Mouse (Mus musculus) lung, adult 10 weeks (tissue): Measurements from ENCODE around the gene 4930503B20Rik. TPM values are rescaled to one million over a fixed set of nuclear protein-coding genes. Genes with fewer than 3 reads are reported as not detected.

ENCODE experiments used
- polyA plus RNA-seq: library from polyadenylated mRNA; stranded (reverse); fragments of 350-450 nt; fragmentation: Illumina TruSeq; extraction: RNeasy Lipid Tissue Mini Kit (QIAGEN cat#74804); gene quantifications from one replicate; pipeline ENCODE4 v1.2.3, GENCODE M21; 2014; ENCODE audit warnings: low read depth, low replicate concordance; ENCODE audit not compliant: insufficient read depth

4930503B20Rik gene
- polyA plus RNA-seq: not detected

GRCm38 (mm10) chr3:146651217-146651616 lies at the start of gene 4930503B20Rik:
Gene 4930503B20Rik (minus strand): TSS chr3:146651317.

GRCm38 (mm10) chr3:146684811-146685675 lies 33.9 kb upstream of the 4930503B20Rik start, which contains the start of gene Samd13:
Gene Samd13 (minus strand): TSS chr3:146685592.

GRCm38 (mm10) chr3:146615496-146615895 lies 35.6 kb downstream of the 4930503B20Rik start, which contains the start of gene Dnase2b:
Gene Dnase2b (minus strand): TSS chr3:146615596.

Other genes with a start within 250 kb of the 4930503B20Rik start
- gene Ssx2ip, start 246.7 kb downstream of the 4930503B20Rik start, polyA plus RNA-seq: 8.8 TPM
- 7.6 TPM for gene Ctbs, start 201.5 kb downstream of the 4930503B20Rik start, polyA plus RNA-seq
- 2.2 TPM for gene Spata1, start 151.6 kb downstream of the 4930503B20Rik start, polyA plus RNA-seq
- gene Gng5, start 151.5 kb downstream of the 4930503B20Rik start, polyA plus RNA-seq: 393 TPM
- 32.4 TPM for gene Rpf1, start 129.9 kb downstream of the 4930503B20Rik start, polyA plus RNA-seq
- 1.1 TPM for gene Uox, start 80.9 kb downstream of the 4930503B20Rik start, polyA plus RNA-seq
- not detected for gene Dnase2b, start 35.7 kb downstream of the 4930503B20Rik start, polyA plus RNA-seq
- 0.66 TPM for gene Samd13, start 34.3 kb upstream of the 4930503B20Rik start, polyA plus RNA-seq
- 22.2 TPM for gene Prkacb, start 161.7 kb upstream of the 4930503B20Rik start, polyA plus RNA-seq
- gene Ttll7, start 201.1 kb upstream of the 4930503B20Rik start, polyA plus RNA-seq: 12.6 TPM